Mouse (Mus musculus) frontal cortex, adult 2 months (tissue): ENCODE measurements around the gene Vmn2r114. TPM values are rescaled to one million over a fixed set of nuclear protein-coding genes. Genes with fewer than 3 reads are reported as not detected.
"Not testable (repeated sequence)": the region's sequence is repeated elsewhere in the genome, so short reads cannot be mapped to it uniquely, and the experiment has no call there.

Experiments used
- DNase-seq, 2 experiments: peaks; one replicate each; pipeline ENCODE4 v3.0.0; 2022; ENCODE audit warnings: low spot score in 1 of 2; ENCODE audit errors: extremely low spot score in 1 of 2
- polyA plus RNA-seq: library from polyadenylated mRNA; depleted of rRNA; stranded (reverse); fragments of >200 nt; gene quantifications from 2 replicates; pipeline ENCODE4 v1.2.3, GENCODE M21; 2012; rRNA removed

Vmn2r114 gene
- not detected in 2 replicates for polyA plus RNA-seq

GRCm38 (mm10) chr17:23312437-23312836 lies at the start of gene Vmn2r114:
Gene Vmn2r114, minus strand, starts transcription at chr17:23312537.
- DNase-seq: not testable (repeated sequence)

GRCm38 (mm10) chr17:23351644-23352043 lies 39.3 kb upstream of the Vmn2r114 start:
- DNase-seq: no peak

- DNase-seq: not testable (repeated sequence)
These were observed 31.1 kb upstream of the Vmn2r114 start, which contains the start of gene Vmn2r115 for GRCm38 (mm10) chr17:23343441-23343840. Gene Vmn2r115, plus strand, starts transcription at chr17:23343741.

GRCm38 (mm10) chr17:23330657-23331056 lies 18.3 kb upstream of the Vmn2r114 start:
- DNase-seq: no peak

Other genes starting within 250 kb of the Vmn2r114 start
- gene Zfp40, start 119.3 kb downstream of the Vmn2r114 start, polyA plus RNA-seq: 14.8 and 16.6 TPM in 2 replicates
- gene Vmn2r115, start 31.2 kb upstream of the Vmn2r114 start, polyA plus RNA-seq: not detected in 2 replicates
- gene Vmn2r116, start 72.1 kb upstream of the Vmn2r114 start, polyA plus RNA-seq: not detected in 2 replicates
- gene Vmn2r117, start 167.2 kb upstream of the Vmn2r114 start, polyA plus RNA-seq: not detected in 2 replicates